Mouse (Mus musculus) kidney, postnatal 0 days (tissue): ENCODE results near the gene Tmem253. TPM values are rescaled to one million over a fixed set of nuclear protein-coding genes. Genes with fewer than 3 reads are reported as not detected.
A peak's percentile ranks its signal among the peaks of the same experiment; 100 is the strongest.

Experiments
- ATAC-seq: fragments of 200-750 bp; cut with Nextera tagmentation; replicated peaks from 2 replicates; pipeline ENCODE4 v1.8.0; 2017; ENCODE audit warnings: low read depth, moderate number of reproducible peaks, moderate TSS enrichment, moderate library complexity; ENCODE audit not compliant: low FRiP score
- DNase-seq: peaks from one replicate; pipeline ENCODE4 v3.0.0-alpha.2; 2016; ENCODE audit warnings: low spot score
- H3K27ac ChIP-seq: fragments of 300-500 bp; sonication (generic); 2 replicates; pipeline ENCODE4 v1.5.1; 2014; ENCODE audit warnings: mild to moderate bottlenecking
- H3K27me3 ChIP-seq: fragments of 300-500 bp; sonication (generic); 2 replicates; pipeline ENCODE4 v1.6.1; 2014; ENCODE audit warnings: low read length, mixed read lengths; ENCODE audit not compliant: insufficient read depth
- H3K36me3 ChIP-seq: fragments of 300-500 bp; sonication (generic); 2 replicates; pipeline ENCODE4 v1.6.1; 2014; ENCODE audit warnings: low read length, mixed read lengths; ENCODE audit not compliant: insufficient read depth
- H3K4me1 ChIP-seq: fragments of 300-500 bp; sonication (generic); replicated peaks from 2 replicates; pipeline ENCODE4 v1.6.1; 2014; ENCODE audit warnings: antibody characterized with exemption, low read length, mixed read lengths; ENCODE audit not compliant: insufficient read depth
- H3K4me2 ChIP-seq: fragments of 300-500 bp; sonication (generic); 2 replicates; pipeline ENCODE4 v1.6.1; 2014; ENCODE audit warnings: mild to moderate bottlenecking, low read length, moderate library complexity, mixed read lengths
- H3K4me3 ChIP-seq: fragments of 300-500 bp; sonication (generic); replicated peaks from 2 replicates; pipeline ENCODE4 v1.5.1; 2014; ENCODE audit warnings: low read depth, low read length
- H3K9ac ChIP-seq: fragments of 300-500 bp; sonication (generic); 2 replicates; pipeline ENCODE4 v1.6.1; 2014; ENCODE audit warnings: low read depth, low read length
- H3K9me3 ChIP-seq: fragments of 300-500 bp; sonication (generic); replicated peaks from 2 replicates; pipeline ENCODE4 v1.6.1; 2016; ENCODE audit warnings: low read length, inconsistent platforms, mixed read lengths
- CTCF ChIP-seq: IDR thresholded peaks from 2 replicates; pipeline ENCODE4 v1.5.1; 2016; ENCODE audit warnings: antibody characterized with exemption, low read depth, mild to moderate bottlenecking, moderate library complexity
- whole genome bisulfite sequencing: fragments of 180-500 bp; shearing (Covaris S2); extraction: QIAGEN DNeasy Blood & Tissue Kit; methylation state at CpG from one replicate; pipeline ENCODE4 v1.1.7; 2014; 5-methylcytosine and 5-hydroxymethylcytosine counted together
- polyA plus RNA-seq: library from polyadenylated mRNA; unstranded; fragments of >200 nt; fragmentation: Nextera tagmentation; extraction: Ambion mirVana; gene quantifications from 2 replicates; pipeline ENCODE4 v1.2.1, GENCODE M21; 2015

Gene Tmem253
- polyA plus RNA-seq, 1 experiment from 2014 or later, result 2.3 TPM

GRCm38 (mm10) chr14:52010446-52011111, 4.9 kb upstream of the Tmem253 start:
- 8% methylated on average over 9 of the region's 9 CpGs for WGBS
- no peak; the same call in 1 of the 2 replicates for TF ChIP-seq CTCF
- Histone ChIP-seq H3K27me3 (no peaks in the 10 kb centered on the region), H3K36me3 (peaks cover 21% of the 10 kb centered on the region), H3K9ac (peak overlapping the region; percentile 42), H3K4me2 (peak overlapping the region; percentile 49), H3K9me3 (no peaks in the 10 kb centered on the region), H3K4me3 (peak overlapping the region; percentile 17; the same call in 1 of the 2 replicates), H3K27ac (peak overlapping the region; percentile 88), H3K4me1 (peaks cover 19% of the 10 kb centered on the region)
- peak; percentile 86 for DNase-seq
- ATAC-seq, result peak; percentile 59

GRCm38 (mm10) chr14:52011683-52012082, 3.8 kb upstream of the Tmem253 start:
- Histone ChIP-seq H3K27ac (peak overlapping the region; percentile 88), H3K4me2 (no peak overlapping the region), H3K36me3 (peaks cover 14% of the 10 kb centered on the region), H3K4me3 (no peak overlapping the region), H3K9ac (no peak overlapping the region), H3K27me3 (no peaks in the 10 kb centered on the region), H3K4me1 (peaks cover 30% of the 10 kb centered on the region), H3K9me3 (no peaks in the 10 kb centered on the region)
- DNase-seq (no peak), ATAC-seq (no peak)
- WGBS, result 68% methylated on average over 1 of the region's 1 CpGs
- TF ChIP-seq CTCF, result no peak

- no peak for TF ChIP-seq CTCF
- WGBS, result 76% methylated on average over 4 of the region's 4 CpGs
- Histone ChIP-seq H3K27me3 (no peaks in the 10 kb centered on the region), H3K4me2 (no peak overlapping the region), H3K9ac (no peak overlapping the region), H3K9me3 (no peaks in the 10 kb centered on the region), H3K4me1 (peaks cover 34% of the 10 kb centered on the region), H3K4me3 (no peak overlapping the region), H3K36me3 (peaks cover 10% of the 10 kb centered on the region), H3K27ac (no peak overlapping the region)
- no peak for DNase-seq
- ATAC-seq, result no peak
Observed at GRCm38 (mm10) chr14:52012085-52012484, 3.4 kb upstream of the Tmem253 start.

GRCm38 (mm10) chr14:52012553-52012952, 2.9 kb upstream of the Tmem253 start:
- WGBS, result 70% methylated on average over 5 of the region's 5 CpGs
- H3K9me3 ChIP-seq, result no peaks in the 10 kb centered on the region
- no peaks in the 10 kb centered on the region for H3K27me3 ChIP-seq
- DNase-seq (no peak), ATAC-seq (no peak)
- H3K36me3 ChIP-seq, result peaks cover 7% of the 10 kb centered on the region; the same call in 1 of the 2 replicates
- TF ChIP-seq CTCF, result no peak
- peak overlapping the region; percentile 47; the same call in 1 of the 2 replicates for H3K27ac ChIP-seq
- no peak overlapping the region for H3K4me3 ChIP-seq
- H3K4me2 ChIP-seq, result no peak overlapping the region
- H3K9ac ChIP-seq, result no peak overlapping the region
- H3K4me1 ChIP-seq, result peaks cover 34% of the 10 kb centered on the region

GRCm38 (mm10) chr14:52013021-52013610, 2.3 kb upstream of the Tmem253 start:
- 56% methylated on average over 8 of the region's 8 CpGs for WGBS
- peak overlapping the region; percentile 91; the same call in 1 of the 2 replicates for H3K9ac ChIP-seq
- no peak for ATAC-seq

GRCm38 (mm10) chr14:52013771-52014219, 1.7 kb upstream of the Tmem253 start:
- H3K9ac ChIP-seq, result peak overlapping the region; percentile 91
- peak overlapping the region; percentile 97 for H3K27ac ChIP-seq
- no peak; the same call in 1 of the 2 replicates for ATAC-seq
- TF ChIP-seq CTCF, result no peak
- peaks cover 41% of the 10 kb centered on the region for H3K4me1 ChIP-seq
- H3K27me3 ChIP-seq, result no peaks in the 10 kb centered on the region
- H3K36me3 ChIP-seq, result no peaks in the 10 kb centered on the region
- peak overlapping the region; percentile 67 for H3K4me2 ChIP-seq
- H3K4me3 ChIP-seq, result peak overlapping the region; percentile 84
- H3K9me3 ChIP-seq, result no peaks in the 10 kb centered on the region
- peak; percentile 69 for DNase-seq
- WGBS, result 2% methylated on average over 15 of the region's 24 CpGs

More at GRCm38 (mm10) chr14:52013021-52013610, 2.3 kb upstream of the Tmem253 start:
- H3K4me3 ChIP-seq, result peak overlapping the region; percentile 84; the same call in 1 of the 2 replicates
- no peaks in the 10 kb centered on the region for H3K9me3 ChIP-seq
- no peak for DNase-seq
- no peak for TF ChIP-seq CTCF
- H3K4me1 ChIP-seq, result peaks cover 37% of the 10 kb centered on the region
- no peaks in the 10 kb centered on the region for H3K27me3 ChIP-seq
- H3K4me2 ChIP-seq, result peak overlapping the region; percentile 67
- H3K27ac ChIP-seq, result peak overlapping the region; percentile 97
- H3K36me3 ChIP-seq, result peaks cover 6% of the 10 kb centered on the region; the same call in 1 of the 2 replicates
